Mouse (Mus musculus) lung, postnatal 14 days (tissue): ENCODE measurements around the gene 1700001C19Rik.
A peak's percentile ranks its signal among the peaks of the same experiment; 100 is the strongest.
"Not testable (repeated sequence)": the region's sequence is repeated elsewhere in the genome, so short reads cannot be mapped to it uniquely, and the experiment has no call there.

ENCODE experiments used
- DNase-seq: peaks from one replicate; pipeline ENCODE4 v3.0.0; 2021

The 1700001C19Rik gene

GRCm38 (mm10) chr17:47428831-47429304 is 8.3 kb downstream of the 1700001C19Rik start:
- DNase-seq = peak; percentile 60

- no peak for DNase-seq
These were observed 9.9 kb downstream of the 1700001C19Rik start for GRCm38 (mm10) chr17:47427316-47427715.

DNA sequence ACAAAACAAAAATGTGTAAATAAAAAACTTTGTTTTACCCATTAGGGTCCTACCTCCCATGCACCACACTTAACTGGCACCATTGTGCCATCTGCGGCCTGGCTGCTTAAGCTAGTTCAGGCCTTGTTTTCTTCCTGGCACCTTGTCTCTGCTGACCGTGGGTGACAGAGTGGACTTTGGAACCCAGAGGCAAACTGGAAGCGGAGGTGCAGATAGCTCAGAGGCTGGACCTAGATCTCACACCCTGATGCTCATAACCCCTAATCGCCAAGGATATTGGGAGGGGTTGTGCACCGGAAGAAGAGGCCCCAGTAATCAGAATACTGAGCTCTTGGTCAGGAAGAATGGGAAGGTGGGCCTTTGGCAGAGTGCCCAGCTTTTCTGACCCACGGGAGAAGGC is 13.0 kb downstream of the 1700001C19Rik start:
- DNase-seq = no peak

DNA sequence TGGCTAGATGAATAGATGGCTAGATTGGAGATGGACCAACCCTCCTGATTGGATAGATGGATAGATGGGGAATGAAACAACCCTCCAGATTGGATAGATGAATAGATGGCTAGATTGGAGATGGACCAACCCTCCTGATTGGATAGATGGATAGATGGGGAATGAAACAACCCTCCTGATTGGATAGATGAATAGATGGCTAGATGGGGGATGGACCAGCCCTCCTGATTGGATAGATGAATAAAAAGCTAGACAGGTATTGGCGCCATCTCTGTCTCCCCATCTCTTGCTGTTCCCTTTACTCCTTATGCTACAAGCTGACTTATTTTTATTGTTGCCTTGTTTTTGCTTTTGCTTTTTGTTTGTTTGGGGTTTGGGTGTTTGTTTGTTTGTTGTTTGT is 14.6 kb downstream of the 1700001C19Rik start:
- DNase-seq = not testable (repeated sequence)

DNA sequence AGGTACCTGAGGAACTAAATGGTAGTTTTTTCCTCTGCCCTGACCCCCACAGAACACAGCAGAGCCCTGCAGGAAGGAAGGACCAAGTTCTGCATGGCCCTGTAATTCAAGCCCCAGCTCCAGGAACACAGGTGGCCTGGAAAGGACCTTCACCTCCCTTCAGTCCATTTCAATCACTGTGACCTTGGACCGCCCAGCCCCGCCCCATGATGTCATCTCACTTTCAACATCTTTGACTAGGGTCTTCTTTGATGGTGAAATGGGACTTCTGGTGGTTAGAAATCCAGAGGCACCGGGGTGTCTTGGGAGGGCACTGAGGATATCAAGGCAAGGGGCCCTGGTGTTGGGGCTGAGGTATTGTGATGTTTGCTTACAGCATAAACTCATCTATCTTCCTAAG is 15.6 kb downstream of the 1700001C19Rik start:
- DNase-seq = no peak

DNA sequence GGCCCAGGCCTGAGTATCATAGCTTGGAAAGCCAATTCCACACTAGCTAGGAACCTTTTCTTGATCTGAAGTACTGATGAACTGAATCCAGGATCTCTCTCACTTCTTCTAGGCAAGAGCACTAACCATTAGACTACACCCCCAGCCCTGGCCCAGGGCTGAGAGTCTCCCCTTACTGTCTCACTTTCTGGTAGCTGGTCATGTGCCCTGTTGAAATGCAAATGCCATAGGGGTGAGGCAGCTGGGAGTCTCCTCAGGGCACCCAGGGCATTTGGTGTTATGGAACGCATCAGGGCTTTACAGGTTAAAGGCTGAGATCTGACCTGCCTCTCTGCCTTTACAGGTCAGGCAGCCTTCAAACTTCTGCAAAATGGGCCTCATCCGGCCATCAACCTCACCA is 17.0 kb downstream of the 1700001C19Rik start:
- DNase-seq = no peak

DNA sequence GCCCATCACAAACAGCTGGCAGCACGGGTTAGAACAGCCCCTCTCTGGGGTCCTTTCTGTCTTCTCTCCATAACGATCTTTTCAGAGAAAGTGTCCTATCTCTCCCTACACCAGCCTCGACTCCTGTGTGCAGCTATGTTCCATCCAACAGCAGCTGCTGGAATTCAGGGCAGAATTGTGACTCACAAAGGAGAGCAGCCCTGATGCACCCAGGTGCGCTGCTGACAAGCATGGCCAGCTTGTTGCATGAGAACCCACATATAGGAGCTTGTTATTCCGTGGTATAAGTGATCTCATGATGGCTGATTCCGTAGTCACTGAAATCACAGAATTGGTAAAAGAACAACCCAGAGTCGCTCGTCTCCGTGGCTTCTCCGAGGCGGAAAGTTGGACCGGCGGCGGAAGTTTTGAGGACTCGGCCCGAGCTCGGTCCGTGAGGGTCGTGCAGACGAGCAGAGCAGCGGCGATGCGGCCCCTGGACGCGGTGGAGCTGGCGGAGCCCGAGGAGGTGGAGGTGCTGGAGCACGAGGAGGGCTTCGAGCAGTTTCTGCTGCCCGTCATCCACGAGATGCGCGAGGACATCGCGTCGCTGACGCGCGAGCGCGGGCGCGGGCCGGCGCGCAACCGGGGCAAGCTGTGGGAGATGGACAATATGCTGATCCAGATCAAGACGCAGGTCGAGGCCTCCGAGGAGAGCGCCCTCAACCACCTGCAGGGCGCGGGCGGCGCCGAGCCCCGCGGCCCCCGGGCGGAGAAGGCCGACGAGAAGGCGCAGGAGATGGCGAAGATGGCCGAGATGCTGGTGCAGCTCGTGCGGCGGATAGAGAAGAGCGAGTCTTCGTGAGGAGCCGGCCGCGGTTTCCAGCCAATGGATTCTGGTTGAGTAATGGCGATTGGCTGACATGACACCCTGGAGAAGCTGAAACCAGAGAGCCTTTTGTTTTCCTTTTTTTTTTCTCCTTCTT is 27.0 kb downstream of the 1700001C19Rik start:
- DNase-seq = not testable (repeated sequence)

GRCm38 (mm10) chr17:47408558-47408898 is 28.6 kb downstream of the 1700001C19Rik start:
- peak; percentile 83 for DNase-seq

DNA sequence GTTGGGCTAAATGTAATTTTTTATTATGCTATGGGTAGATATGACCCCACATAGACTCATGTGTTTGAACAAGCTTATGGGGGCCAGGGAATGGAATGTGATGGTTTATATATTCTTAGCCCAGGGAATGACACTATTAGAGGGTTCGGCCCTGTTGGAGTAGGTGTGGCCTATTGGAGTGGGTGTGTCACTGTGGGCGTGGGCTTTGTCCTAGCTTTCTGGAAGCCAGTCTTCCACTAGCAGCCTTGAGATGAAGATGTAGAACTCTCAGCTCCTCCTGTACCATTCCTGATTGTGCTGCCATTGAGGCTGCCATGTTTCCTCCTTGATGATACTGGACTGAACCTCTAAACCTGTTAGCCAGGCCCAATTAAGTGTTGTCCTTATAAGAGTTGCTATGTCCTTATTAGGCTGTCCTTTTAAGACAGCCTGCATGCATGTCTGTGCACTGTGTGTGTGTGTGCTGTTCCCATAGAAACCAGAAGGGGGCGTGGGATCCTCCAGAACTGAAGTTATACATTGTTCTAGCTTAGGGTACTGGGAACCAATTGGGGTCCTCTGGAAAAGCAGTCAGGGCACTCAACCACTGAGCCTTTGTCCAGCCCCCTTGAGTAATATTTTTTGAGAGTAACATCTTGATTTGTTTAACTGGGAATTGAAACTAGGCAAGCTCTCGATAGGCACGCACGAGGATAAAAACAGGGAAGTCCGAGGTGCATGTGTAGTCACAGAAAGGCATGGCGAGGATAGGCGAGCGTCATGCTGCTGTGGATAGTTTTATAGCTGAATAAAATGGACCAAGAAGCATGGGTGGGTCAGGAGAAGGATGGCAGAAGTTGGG is 29.2 kb downstream of the 1700001C19Rik start:
- no peak for DNase-seq

GRCm38 (mm10) chr17:47400451-47400850 is 36.7 kb downstream of the 1700001C19Rik start, which contains the start of gene Guca1a:
TSS of gene Guca1a (minus strand) at chr17:47400584.
- DNase-seq = no peak

GRCm38 (mm10) chr17:47399091-47399490 is 38.1 kb downstream of the 1700001C19Rik start:
- no peak for DNase-seq

DNA sequence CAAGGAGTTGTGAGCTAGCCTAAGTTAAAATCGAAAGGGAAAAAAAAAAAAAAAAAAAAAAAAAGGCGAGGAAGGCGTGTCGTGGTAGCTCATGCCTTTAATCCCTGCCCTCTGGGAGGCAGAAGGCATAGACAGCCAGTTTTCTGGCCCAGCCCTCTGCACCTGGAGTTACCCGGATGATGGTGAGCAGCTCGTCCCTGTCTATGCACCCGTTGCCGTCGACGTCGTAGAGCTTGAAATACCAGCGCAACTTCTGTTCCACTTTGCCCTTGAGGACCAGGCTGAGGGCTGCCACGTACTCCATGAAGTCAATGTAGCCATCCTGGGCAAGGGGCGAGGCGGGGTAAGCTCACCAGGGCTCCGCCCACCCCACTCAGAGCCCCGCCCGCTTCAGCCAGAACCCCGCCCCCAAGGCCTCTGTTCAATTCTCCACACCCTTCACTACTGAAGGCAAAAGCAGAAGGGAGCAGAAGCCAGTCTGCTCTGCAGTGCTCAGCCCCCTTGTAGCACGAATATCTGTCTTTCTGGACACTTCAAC is 41.7 kb downstream of the 1700001C19Rik start:
- DNase-seq = peak; percentile 57

- DNase-seq = no peak
These were observed 42.8 kb downstream of the 1700001C19Rik start for GRCm38 (mm10) chr17:47394223-47394869.

- peak; percentile 71 for DNase-seq
These were observed 50.5 kb downstream of the 1700001C19Rik start for GRCm38 (mm10) chr17:47386649-47387048.

- DNase-seq = no peak
These were observed 52.0 kb downstream of the 1700001C19Rik start, which contains the start of gene Guca1b for GRCm38 (mm10) chr17:47385145-47385544. TSS of gene Guca1b (plus strand) at chr17:47385393.

GRCm38 (mm10) chr17:47384064-47384463 is 53.1 kb downstream of the 1700001C19Rik start:
- no peak for DNase-seq

GRCm38 (mm10) chr17:47383266-47383665 is 53.9 kb downstream of the 1700001C19Rik start:
- DNase-seq = no peak

DNA sequence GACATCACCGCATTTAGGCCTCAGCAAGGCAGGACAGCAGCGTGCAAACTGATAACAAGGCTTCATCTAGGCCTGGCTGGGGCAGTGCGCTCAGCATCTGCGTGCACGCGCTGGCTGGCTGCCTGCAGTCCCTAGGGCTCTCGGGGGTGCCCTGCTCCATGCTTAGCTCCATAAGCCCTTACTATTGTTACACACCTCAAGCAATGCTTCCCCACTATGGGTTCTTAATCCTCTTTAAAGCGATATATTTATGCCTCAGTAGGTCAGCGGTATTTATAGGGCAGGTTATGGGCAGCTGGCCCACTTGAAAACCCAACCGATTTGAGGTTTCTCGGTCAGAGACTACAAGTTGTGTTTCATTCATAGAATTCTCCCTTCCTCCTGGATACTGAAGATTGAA is 55.3 kb downstream of the 1700001C19Rik start:
- no peak for DNase-seq

- DNase-seq = no peak
These were observed 59.0 kb downstream of the 1700001C19Rik start for GRCm38 (mm10) chr17:47378133-47378532.

GRCm38 (mm10) chr17:47376779-47377280 is 60.3 kb downstream of the 1700001C19Rik start:
- DNase-seq = no peak

GRCm38 (mm10) chr17:47373991-47374390 is 63.2 kb downstream of the 1700001C19Rik start:
- DNase-seq = no peak

DNA sequence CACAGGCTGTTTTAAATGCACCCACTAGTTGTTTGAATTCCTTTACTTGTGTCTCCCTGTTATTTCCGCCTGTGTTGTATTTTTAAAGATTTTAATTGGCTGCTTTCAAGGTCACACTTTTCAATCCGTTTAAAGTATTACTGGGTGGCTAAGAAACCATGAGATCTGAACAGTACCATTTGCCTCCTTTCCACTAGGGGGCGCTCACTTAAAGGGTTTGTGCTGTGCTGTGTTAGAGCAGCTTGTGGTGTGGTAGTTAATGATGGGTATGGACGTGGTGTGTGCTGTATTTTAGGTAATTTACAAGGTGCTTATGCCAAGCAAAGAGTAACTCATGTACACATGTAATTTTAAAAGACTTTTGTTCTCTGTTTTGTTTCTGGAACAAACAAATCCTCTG is 65.7 kb downstream of the 1700001C19Rik start:
- DNase-seq = peak; percentile 70
